Comparison of ENCODE assay signal across 21 mouse cellular contexts in genomic region chr2:28637106-28637845, GRCm38 (mm10). TPM values are rescaled to one million over a fixed set of nuclear protein-coding genes. Genes with fewer than 3 reads are reported as not detected.
"Had no signal": no experiment of that assay in that cellular context is flagged by ENCODE, and none has a peak within 500 bp of the region (broad histone marks: within the 10 kb centered on the region; RNA-seq: fewer than 3 reads in every experiment).

No protein-coding gene starts in this region.

- H3K9me3 ChIP-seq: liver, embryonic 13.5 days; lung, embryonic 15.5 days; megakaryocyte, embryonic 14.5 days; midbrain, embryonic 15.5 days; neural tube, embryonic 13.5 days had no signal

- H3K4me3 ChIP-seq: liver, embryonic 13.5 days; lung, embryonic 15.5 days; megakaryocyte, embryonic 14.5 days; midbrain, embryonic 15.5 days; myocyte; neural tube, embryonic 13.5 days had no signal

- H3K36me3 ChIP-seq: liver, embryonic 13.5 days; lung, embryonic 15.5 days; midbrain, embryonic 15.5 days; neural tube, embryonic 13.5 days had no signal

- ATAC-seq: midbrain, embryonic 15.5 days had no signal

- H3K27me3 ChIP-seq: liver, embryonic 13.5 days; lung, embryonic 15.5 days; midbrain, embryonic 15.5 days; neural tube, embryonic 13.5 days had no signal

- DNase-seq: kidney, adult 18-20 months; kidney, adult 9 months; kidney, postnatal 14 days; kidney, postnatal 4 days; liver, embryonic 13.5 days; lung, postnatal 10 days; lung, postnatal 36 days; retina, postnatal 1 day; right cerebral cortex, postnatal 25 days; spleen, adult 18-20 months; thymus, postnatal 25 days had no signal

- H3K9ac ChIP-seq: liver, embryonic 13.5 days; lung, embryonic 15.5 days; midbrain, embryonic 15.5 days; neural tube, embryonic 13.5 days had no signal

- H3K4me2 ChIP-seq: lung, embryonic 15.5 days; midbrain, embryonic 11.5 days; midbrain, embryonic 15.5 days; neural tube, embryonic 13.5 days had no signal

- H3K27ac ChIP-seq: liver, embryonic 13.5 days; lung, embryonic 15.5 days; midbrain, embryonic 15.5 days; neural tube, embryonic 13.5 days had no signal

RNA-seq across cellular contexts. Expression of gene Gfi1b, which starts 15.5 kb away (rescaled TPM):
- total RNA-seq: layer of hippocampus, adult 18-20 months; layer of hippocampus, postnatal 14 days; left cerebral cortex, postnatal 25 days; liver, adult 2 months had no signal
- polyA plus RNA-seq: liver, adult 2 months; midbrain, embryonic 15.5 days; myocyte had no signal
